Mouse (Mus musculus): ENCODE measurements around the gene Srgap3. TPM values are rescaled to one million over a fixed set of nuclear protein-coding genes. Genes with fewer than 3 reads are reported as not detected.
A peak's percentile ranks its signal among the peaks of the same experiment; 100 is the strongest.

Gene Srgap3
- polyA plus RNA-seq, 1 experiment, result 5.8 TPM

DNA sequence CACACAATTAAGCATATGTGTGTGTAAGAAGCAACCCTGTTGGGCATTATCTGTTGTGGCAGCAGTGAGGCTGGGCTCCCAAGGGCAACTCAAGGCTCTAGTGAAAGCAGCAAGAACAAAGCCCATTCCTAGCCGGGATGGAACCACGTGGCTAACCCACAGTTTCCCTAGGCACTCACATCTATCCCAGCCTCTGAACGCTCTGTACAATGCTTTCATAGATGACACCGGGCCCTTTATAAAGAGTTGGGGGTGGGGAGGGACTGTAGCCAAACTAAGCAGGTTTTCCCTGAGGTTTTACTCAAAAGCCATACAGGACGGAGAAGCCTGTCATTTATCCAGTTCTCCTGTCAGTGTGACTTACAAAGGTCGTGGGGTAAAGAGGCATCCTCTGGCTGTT, 90.0 kb downstream of the Srgap3 start:
- Histone ChIP-seq H3K4me1 (ENCODE audit: control insufficient read depth, insufficient read depth, low read length) (no peaks in the 10 kb centered on the region), H3K27me3 (replicated peaks; ENCODE audit: control insufficient read depth, insufficient read depth, low read length) (no peaks in the 10 kb centered on the region), H3K27ac (ENCODE audit: insufficient read depth, low read depth, low read length) (no peak overlapping the region), H3K4me3 (ENCODE audit: insufficient read depth, low read depth, low read length) (no peak overlapping the region), H3K36me3 (ENCODE audit: control insufficient read depth, insufficient read depth, low read length) (no peaks in the 10 kb centered on the region)
- WGBS, result 79% methylated on average over 6 of the region's 6 CpGs
- no peak for DNase-seq
- TF ChIP-seq CTCF (conservative IDR thresholded peaks at IDR 0.05; ENCODE audit: insufficient read depth, insufficient read length, low read depth, low read length), result no peak
- TF ChIP-seq POLR2A (IDR thresholded peaks at IDR 0.05; ENCODE audit: low read depth, low read length), result no peak

DNA sequence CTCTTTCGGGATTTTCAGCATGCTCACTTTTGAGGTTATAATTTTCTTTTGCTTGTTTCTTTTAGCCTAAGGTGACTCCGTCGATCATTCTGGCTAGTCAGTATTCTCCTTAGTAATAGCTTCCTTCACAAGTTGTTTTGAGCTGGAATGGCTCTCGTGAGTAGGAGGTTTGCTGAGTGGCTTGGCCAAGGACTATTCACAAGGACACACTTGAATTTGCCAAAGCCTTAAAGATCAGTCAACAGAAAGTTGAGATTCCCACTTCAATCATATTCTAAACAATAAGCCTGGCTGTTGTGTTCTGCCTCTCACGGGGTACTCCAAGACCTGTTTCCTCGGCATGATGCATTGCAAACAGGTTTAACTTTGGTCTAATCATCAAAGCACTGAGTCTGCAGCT, 91.9 kb downstream of the Srgap3 start:
- TF ChIP-seq POLR2A (IDR thresholded peaks at IDR 0.05; ENCODE audit: low read depth, low read length) (no peak), CTCF (conservative IDR thresholded peaks at IDR 0.05; ENCODE audit: insufficient read depth, insufficient read length, low read depth, low read length) (no peak)

DNA sequence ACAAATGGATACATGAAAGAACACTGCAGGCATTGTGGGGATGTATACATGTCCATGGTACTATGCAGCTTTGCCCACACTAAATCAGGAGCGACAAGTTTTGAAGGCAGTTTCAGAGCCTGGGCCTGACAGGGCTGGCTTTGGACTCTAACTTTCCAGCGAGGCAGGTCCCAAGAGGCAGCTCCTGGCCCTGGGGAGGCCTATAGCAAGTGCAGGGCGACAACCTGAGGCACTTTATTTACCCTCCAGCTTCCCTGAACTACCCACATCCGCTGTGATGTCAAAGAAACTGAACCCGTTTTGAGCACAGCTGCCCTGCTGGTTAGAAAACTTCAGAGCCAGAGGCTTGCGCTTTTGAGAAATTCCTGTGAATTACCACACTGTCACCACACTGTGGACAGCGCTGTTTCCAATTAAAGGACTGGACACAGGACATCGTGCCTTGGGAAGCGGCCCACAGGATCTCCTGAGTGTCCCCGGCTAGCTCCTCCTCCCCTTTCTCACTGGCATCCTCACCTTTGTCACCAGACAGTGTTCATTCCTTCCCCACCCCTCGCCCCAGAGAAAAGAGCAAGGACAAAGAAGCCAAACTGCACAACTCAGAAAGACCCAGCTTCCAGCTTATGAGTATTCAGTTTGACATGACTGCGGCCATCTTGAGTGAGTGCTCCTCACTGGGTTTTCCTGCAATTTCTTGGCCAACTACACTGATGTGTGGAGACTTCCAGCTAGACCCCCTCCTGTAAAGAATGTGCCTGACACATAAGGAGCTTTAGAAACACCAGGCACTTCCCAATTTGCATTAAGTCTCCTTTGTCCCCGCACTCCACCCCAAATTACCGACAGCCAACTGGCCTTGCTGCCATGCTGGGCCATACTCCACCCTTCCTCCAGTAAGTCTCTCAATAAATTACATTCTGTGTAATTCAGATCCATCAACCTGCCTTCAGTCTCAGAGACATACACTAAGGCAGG, 94.5 kb downstream of the Srgap3 start:
- TF ChIP-seq POLR2A (IDR thresholded peaks at IDR 0.05; ENCODE audit: low read depth, low read length) (no peak), CTCF (conservative IDR thresholded peaks at IDR 0.05; ENCODE audit: insufficient read depth, insufficient read length, low read depth, low read length) (no peak)
- WGBS, result 70% methylated on average over 14 of the region's 14 CpGs

More for the DNA sequence above, 91.9 kb downstream of the Srgap3 start:
- Histone ChIP-seq H3K27ac (ENCODE audit: insufficient read depth, low read depth, low read length) (no peak overlapping the region), H3K4me1 (ENCODE audit: control insufficient read depth, insufficient read depth, low read length) (no peaks in the 10 kb centered on the region), H3K4me3 (ENCODE audit: insufficient read depth, low read depth, low read length) (no peak overlapping the region), H3K36me3 (ENCODE audit: control insufficient read depth, insufficient read depth, low read length) (no peaks in the 10 kb centered on the region), H3K27me3 (replicated peaks; ENCODE audit: control insufficient read depth, insufficient read depth, low read length) (no peaks in the 10 kb centered on the region)
- no peak for DNase-seq
- WGBS, result 81% methylated on average over 6 of the region's 6 CpGs

DNA sequence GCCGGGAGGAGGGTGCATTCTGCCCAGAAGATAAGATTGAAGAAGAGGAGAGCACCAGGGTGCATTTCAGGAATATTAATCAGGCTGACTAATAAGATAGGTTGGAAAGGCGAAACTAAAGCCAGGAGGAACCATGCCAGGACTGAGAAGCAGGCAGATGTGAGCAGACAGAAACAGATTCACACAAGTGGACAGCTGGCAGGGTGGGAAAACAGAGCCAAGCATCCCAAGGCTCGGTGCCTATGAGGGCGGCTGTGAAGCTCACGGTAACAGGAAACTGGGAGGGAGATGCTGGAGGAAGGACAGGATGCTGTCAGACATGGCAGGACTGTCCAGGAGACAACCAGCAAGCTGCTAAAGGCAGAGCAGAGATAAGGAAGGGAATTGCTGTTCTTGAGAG, 96.3 kb downstream of the Srgap3 start:
- TF ChIP-seq CTCF (conservative IDR thresholded peaks at IDR 0.05; ENCODE audit: insufficient read depth, insufficient read length, low read depth, low read length) (no peak), POLR2A (IDR thresholded peaks at IDR 0.05; ENCODE audit: low read depth, low read length) (no peak)
- Histone ChIP-seq H3K27me3 (replicated peaks; ENCODE audit: control insufficient read depth, insufficient read depth, low read length) (no peaks in the 10 kb centered on the region), H3K4me1 (ENCODE audit: control insufficient read depth, insufficient read depth, low read length) (no peaks in the 10 kb centered on the region), H3K27ac (ENCODE audit: insufficient read depth, low read depth, low read length) (no peak overlapping the region), H3K36me3 (ENCODE audit: control insufficient read depth, insufficient read depth, low read length) (no peaks in the 10 kb centered on the region), H3K4me3 (ENCODE audit: insufficient read depth, low read depth, low read length) (no peak overlapping the region)
- DNase-seq, result no peak
- WGBS, result 63% methylated on average over 5 of the region's 5 CpGs

More for the DNA sequence above, 94.5 kb downstream of the Srgap3 start:
- Histone ChIP-seq H3K4me3 (ENCODE audit: insufficient read depth, low read depth, low read length) (no peak overlapping the region), H3K27ac (ENCODE audit: insufficient read depth, low read depth, low read length) (no peak overlapping the region), H3K4me1 (ENCODE audit: control insufficient read depth, insufficient read depth, low read length) (no peaks in the 10 kb centered on the region), H3K36me3 (ENCODE audit: control insufficient read depth, insufficient read depth, low read length) (no peaks in the 10 kb centered on the region), H3K27me3 (replicated peaks; ENCODE audit: control insufficient read depth, insufficient read depth, low read length) (no peaks in the 10 kb centered on the region)
- no peak for DNase-seq

DNA sequence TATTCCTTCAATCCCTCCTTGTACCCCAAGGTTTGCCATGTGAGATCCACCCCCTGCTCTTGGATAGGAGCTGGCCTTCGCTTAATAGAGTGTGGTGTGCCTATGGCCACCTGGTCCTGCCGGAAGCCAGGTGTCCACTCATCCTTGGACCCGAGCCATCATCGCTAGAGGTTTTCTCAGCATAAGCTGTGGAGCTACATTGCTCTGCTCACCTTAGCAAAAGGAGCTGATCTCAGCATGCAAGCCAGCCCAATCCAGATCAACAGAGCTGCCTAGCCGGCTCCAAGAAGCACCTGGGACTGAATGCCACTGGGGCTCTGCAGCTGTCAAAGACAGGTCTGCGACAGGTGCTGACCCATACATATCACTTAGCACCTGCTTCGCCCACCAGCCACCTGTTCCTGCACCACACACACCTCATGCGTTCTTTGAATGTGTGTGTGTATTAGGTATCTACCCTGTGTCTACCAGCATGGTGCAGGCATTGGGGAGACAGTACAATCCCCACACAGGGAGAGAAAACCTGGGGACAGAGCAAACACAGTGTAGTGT, 98.4 kb downstream of the Srgap3 start:
- Histone ChIP-seq H3K4me1 (ENCODE audit: control insufficient read depth, insufficient read depth, low read length) (no peaks in the 10 kb centered on the region), H3K27ac (ENCODE audit: insufficient read depth, low read depth, low read length) (no peak overlapping the region), H3K27me3 (replicated peaks; ENCODE audit: control insufficient read depth, insufficient read depth, low read length) (no peaks in the 10 kb centered on the region), H3K36me3 (ENCODE audit: control insufficient read depth, insufficient read depth, low read length) (no peaks in the 10 kb centered on the region), H3K4me3 (ENCODE audit: insufficient read depth, low read depth, low read length) (no peak overlapping the region)
- no peak for DNase-seq
- 90% methylated on average over 8 of the region's 8 CpGs for WGBS
- TF ChIP-seq CTCF (conservative IDR thresholded peaks at IDR 0.05; ENCODE audit: insufficient read depth, insufficient read length, low read depth, low read length) (no peak), POLR2A (IDR thresholded peaks at IDR 0.05; ENCODE audit: low read depth, low read length) (no peak)

DNA sequence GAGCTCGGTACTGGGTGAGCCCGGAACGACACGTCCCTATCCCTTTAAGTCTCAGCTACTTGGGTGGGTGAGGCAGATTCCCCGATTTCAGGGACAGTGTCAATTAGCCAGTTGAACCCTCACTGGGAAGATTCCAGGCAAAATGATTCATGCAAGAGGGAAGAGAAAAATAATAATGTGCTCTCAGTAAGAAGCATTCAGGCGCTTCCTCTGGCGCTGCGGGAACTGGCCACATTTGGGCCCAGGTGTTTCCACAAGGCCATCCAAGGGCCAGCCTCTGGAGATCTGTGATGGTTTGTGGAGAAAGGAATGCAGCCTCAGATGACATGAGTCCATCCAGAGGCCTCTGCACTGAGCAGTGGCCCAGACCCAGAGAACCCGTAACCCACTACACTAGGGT, 100.2 kb downstream of the Srgap3 start:
- no peak overlapping the region for H3K4me3 ChIP-seq (ENCODE audit: insufficient read depth, low read depth, low read length)
- no peaks in the 10 kb centered on the region for H3K36me3 ChIP-seq (ENCODE audit: control insufficient read depth, insufficient read depth, low read length)
- H3K4me1 ChIP-seq (ENCODE audit: control insufficient read depth, insufficient read depth, low read length), result no peaks in the 10 kb centered on the region
- no peaks in the 10 kb centered on the region for H3K27me3 ChIP-seq (replicated peaks; ENCODE audit: control insufficient read depth, insufficient read depth, low read length)
- WGBS, result 81% methylated on average over 9 of the region's 9 CpGs
- no peak for DNase-seq
- no peak overlapping the region for H3K27ac ChIP-seq (ENCODE audit: insufficient read depth, low read depth, low read length)
- TF ChIP-seq CTCF (conservative IDR thresholded peaks at IDR 0.05; ENCODE audit: insufficient read depth, insufficient read length, low read depth, low read length) (no peak), POLR2A (IDR thresholded peaks at IDR 0.05; ENCODE audit: low read depth, low read length) (no peak)

DNA sequence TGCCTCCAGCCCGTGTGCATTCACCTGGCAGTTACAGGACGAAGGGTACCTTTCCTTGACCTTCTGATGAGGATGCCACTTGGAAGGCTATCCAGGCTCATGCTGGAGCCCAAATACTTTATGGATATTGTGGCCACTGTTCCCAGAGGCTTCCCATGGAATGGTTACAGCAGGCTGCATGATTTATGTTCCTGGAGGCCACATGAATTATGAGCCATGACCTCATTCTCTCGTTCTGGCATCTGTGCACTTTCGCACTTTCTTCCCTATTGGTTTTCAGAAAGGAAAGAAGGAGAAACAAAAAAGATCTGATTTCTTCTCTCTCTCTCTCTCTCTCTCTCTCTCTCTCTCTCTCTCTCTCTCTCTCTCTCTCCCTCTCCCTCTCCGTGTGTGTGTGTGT, 104.6 kb downstream of the Srgap3 start:
- DNase-seq, result peak; percentile 21
- 37% methylated on average over 5 of the region's 5 CpGs for WGBS
- H3K27ac ChIP-seq (ENCODE audit: insufficient read depth, low read depth, low read length), result no peak overlapping the region

More for the DNA sequence above, 104.6 kb downstream of the Srgap3 start:
- no peaks in the 10 kb centered on the region for H3K36me3 ChIP-seq (ENCODE audit: control insufficient read depth, insufficient read depth, low read length)
- no peak overlapping the region for H3K4me3 ChIP-seq (ENCODE audit: insufficient read depth, low read depth, low read length)
- H3K4me1 ChIP-seq (ENCODE audit: control insufficient read depth, insufficient read depth, low read length), result no peaks in the 10 kb centered on the region
- TF ChIP-seq CTCF (conservative IDR thresholded peaks at IDR 0.05; ENCODE audit: insufficient read depth, insufficient read length, low read depth, low read length) (no peak), POLR2A (IDR thresholded peaks at IDR 0.05; ENCODE audit: low read depth, low read length) (no peak)
- no peaks in the 10 kb centered on the region for H3K27me3 ChIP-seq (replicated peaks; ENCODE audit: control insufficient read depth, insufficient read depth, low read length)

Measured in kidney, adult 2 months (tissue).